Mouse (Mus musculus) heart, postnatal 0 days (tissue): ENCODE results near the gene Scn9a.

Experiments used
- CTCF ChIP-seq: IDR thresholded peaks from 2 replicates; pipeline ENCODE4 v1.5.1; 2016; ENCODE audit warnings: antibody characterized with exemption, control low read depth, low read depth
- EP300 ChIP-seq: IDR thresholded peaks from 2 replicates; pipeline ENCODE4 v1.6.1; 2016; ENCODE audit warnings: antibody characterized with exemption, low read depth

DNA sequence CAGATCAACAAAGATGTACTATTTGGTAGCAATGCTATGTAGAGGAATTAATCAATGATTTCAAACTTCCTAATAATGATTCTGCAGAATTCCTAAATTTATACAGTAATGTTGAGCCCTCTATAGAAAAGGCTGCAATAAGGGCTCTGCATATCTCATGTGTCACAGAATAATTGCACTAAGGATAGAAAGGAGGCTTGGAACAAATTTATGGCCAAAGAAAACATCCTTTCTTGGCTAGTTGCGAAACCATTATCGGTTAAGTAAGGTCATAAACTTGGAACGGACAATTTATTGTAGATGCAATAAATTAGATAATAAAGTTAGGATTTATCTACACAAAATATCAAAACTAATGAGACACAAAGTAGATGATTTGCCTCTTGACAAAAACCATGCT lies 169.3 kb downstream of the Scn9a start:
- TF ChIP-seq CTCF (no peak), EP300 (no peak)
